Mouse (Mus musculus): Measurements from ENCODE around the gene Mrps27. TPM values are rescaled to one million over a fixed set of nuclear protein-coding genes. Genes with fewer than 3 reads are reported as not detected.
A peak's percentile ranks its signal among the peaks of the same experiment; 100 is the strongest.

Mrps27 gene
- polyA plus RNA-seq, 1 experiment from 2014 or later: 76.1 TPM

GRCm38 (mm10) chr13:99341504-99341903 is 3.1 kb upstream of the Mrps27 start:
- H3K36me3 ChIP-seq (ENCODE audit: control insufficient read depth, insufficient read depth, low read length): peaks cover 16% of the 10 kb centered on the region; the same call in 1 of the 2 replicates
- peaks cover 9% of the 10 kb centered on the region for H3K4me1 ChIP-seq (ENCODE audit: control insufficient read depth, insufficient read depth, low read length)
- H3K9me3 ChIP-seq (ENCODE audit: control insufficient read depth, low read length): no peaks in the 10 kb centered on the region
- no peak overlapping the region for H3K9ac ChIP-seq (ENCODE audit: low read depth, low read length)
- WGBS: 95% methylated on average over 6 of the region's 6 CpGs
- H3K4me2 ChIP-seq (ENCODE audit: low read depth, low read length): no peak overlapping the region
- ATAC-seq: no peak
- no peaks in the 10 kb centered on the region for H3K27me3 ChIP-seq (replicated peaks; ENCODE audit: control insufficient read depth, insufficient read depth, low read length)
- no peak overlapping the region for H3K27ac ChIP-seq (ENCODE audit: low read length)
- no peak overlapping the region for H3K4me3 ChIP-seq (ENCODE audit: low read length)

GRCm38 (mm10) chr13:99343876-99344598 is 549 bp upstream of the Mrps27 start:
- H3K4me1 ChIP-seq (ENCODE audit: control insufficient read depth, insufficient read depth, low read length): peaks cover 9% of the 10 kb centered on the region
- WGBS: 2% methylated on average over 30 of the region's 30 CpGs
- H3K36me3 ChIP-seq (ENCODE audit: control insufficient read depth, insufficient read depth, low read length): peaks cover 17% of the 10 kb centered on the region; the same call in 1 of the 2 replicates
- peak overlapping the region; percentile 78 for H3K4me3 ChIP-seq (ENCODE audit: low read length)
- ATAC-seq: peak; percentile 88
- H3K27me3 ChIP-seq (replicated peaks; ENCODE audit: control insufficient read depth, insufficient read depth, low read length): no peaks in the 10 kb centered on the region
- H3K9me3 ChIP-seq (ENCODE audit: control insufficient read depth, low read length): no peaks in the 10 kb centered on the region
- H3K4me2 ChIP-seq (ENCODE audit: low read depth, low read length): peak overlapping the region; percentile 71
- peak overlapping the region; percentile 85 for H3K27ac ChIP-seq (ENCODE audit: low read length)
- peak overlapping the region; percentile 85 for H3K9ac ChIP-seq (ENCODE audit: low read depth, low read length)

- no peak overlapping the region for H3K4me2 ChIP-seq (ENCODE audit: low read depth, low read length)
- H3K36me3 ChIP-seq (ENCODE audit: control insufficient read depth, insufficient read depth, low read length): 0 out of 2 replicates have a peak, but pooled peaks cover 4% of the 10 kb centered on the region
- no peak for ATAC-seq
- H3K9me3 ChIP-seq (ENCODE audit: control insufficient read depth, low read length): no peaks in the 10 kb centered on the region
- H3K9ac ChIP-seq (ENCODE audit: low read depth, low read length): no peak overlapping the region
- 90% methylated on average over 6 of the region's 6 CpGs for WGBS
- H3K27ac ChIP-seq (ENCODE audit: low read length): no peak overlapping the region
- H3K4me3 ChIP-seq (ENCODE audit: low read length): no peak overlapping the region
- peaks cover 2% of the 10 kb centered on the region; the same call in 1 of the 2 replicates for H3K4me1 ChIP-seq (ENCODE audit: control insufficient read depth, insufficient read depth, low read length)
- H3K27me3 ChIP-seq (replicated peaks; ENCODE audit: control insufficient read depth, insufficient read depth, low read length): no peaks in the 10 kb centered on the region
Measured at GRCm38 (mm10) chr13:99350009-99350408, 5.4 kb downstream of the Mrps27 start.

GRCm38 (mm10) chr13:99351186-99351585 is 6.6 kb downstream of the Mrps27 start:
- H3K4me3 ChIP-seq (ENCODE audit: low read length): no peak overlapping the region
- H3K27ac ChIP-seq (ENCODE audit: low read length): no peak overlapping the region
- WGBS: 58% methylated on average over 8 of the region's 8 CpGs
- H3K27me3 ChIP-seq (replicated peaks; ENCODE audit: control insufficient read depth, insufficient read depth, low read length): no peaks in the 10 kb centered on the region
- no peak overlapping the region for H3K4me2 ChIP-seq (ENCODE audit: low read depth, low read length)
- ATAC-seq: no peak
- H3K9me3 ChIP-seq (ENCODE audit: control insufficient read depth, low read length): no peaks in the 10 kb centered on the region
- peaks cover 4% of the 10 kb centered on the region for H3K4me1 ChIP-seq (ENCODE audit: control insufficient read depth, insufficient read depth, low read length)
- 0 out of 2 replicates have a peak, but pooled peaks cover 4% of the 10 kb centered on the region for H3K36me3 ChIP-seq (ENCODE audit: control insufficient read depth, insufficient read depth, low read length)
- H3K9ac ChIP-seq (ENCODE audit: low read depth, low read length): no peak overlapping the region

- no peak overlapping the region for H3K4me3 ChIP-seq (ENCODE audit: low read length)
- 85% methylated on average over 3 of the region's 3 CpGs for WGBS
- H3K9ac ChIP-seq (ENCODE audit: low read depth, low read length): no peak overlapping the region
- no peak overlapping the region for H3K27ac ChIP-seq (ENCODE audit: low read length)
- H3K9me3 ChIP-seq (ENCODE audit: control insufficient read depth, low read length): no peaks in the 10 kb centered on the region
- H3K4me1 ChIP-seq (ENCODE audit: control insufficient read depth, insufficient read depth, low read length): peaks cover 4% of the 10 kb centered on the region
- H3K36me3 ChIP-seq (ENCODE audit: control insufficient read depth, insufficient read depth, low read length): 0 out of 2 replicates have a peak, but pooled peaks cover 4% of the 10 kb centered on the region
- no peaks in the 10 kb centered on the region for H3K27me3 ChIP-seq (replicated peaks; ENCODE audit: control insufficient read depth, insufficient read depth, low read length)
- no peak for ATAC-seq
- H3K4me2 ChIP-seq (ENCODE audit: low read depth, low read length): no peak overlapping the region
Measured at GRCm38 (mm10) chr13:99351596-99351995, 7.0 kb downstream of the Mrps27 start.

DNA sequence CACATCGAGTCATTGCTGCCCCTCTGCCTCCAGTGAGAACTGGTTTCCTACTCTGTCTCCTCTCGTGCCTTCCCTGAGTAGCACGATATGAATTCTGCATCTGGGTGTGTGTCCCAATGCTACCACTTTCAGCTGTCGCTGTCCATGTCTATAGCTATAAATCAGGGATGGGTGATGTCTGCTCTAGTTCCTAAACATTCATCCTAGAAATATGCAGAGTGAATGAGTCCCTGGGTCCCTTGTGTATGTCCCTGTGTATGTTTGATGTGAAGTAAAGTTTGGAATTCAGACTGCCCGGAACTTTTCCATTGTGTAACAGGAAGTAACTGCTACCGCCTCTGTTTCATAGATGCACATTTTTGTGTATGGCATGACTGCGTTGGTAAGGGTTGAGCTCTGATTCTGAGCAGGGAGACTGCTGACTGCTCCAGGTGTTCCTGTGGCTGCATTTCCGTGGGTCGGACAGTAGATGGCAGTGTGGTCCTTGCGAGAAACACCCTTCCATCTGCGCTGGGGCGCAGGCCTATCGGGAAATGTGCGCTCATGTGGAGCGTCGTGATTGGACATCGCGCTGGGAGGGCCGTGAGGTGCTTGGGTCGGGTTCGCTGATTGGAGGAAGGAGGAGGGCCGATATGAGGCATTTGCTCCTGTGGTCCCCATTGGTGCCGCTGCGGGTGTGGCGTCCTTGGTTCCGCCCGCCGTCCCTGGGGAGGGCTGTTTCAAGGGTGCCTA is 8.3 kb downstream of the Mrps27 start:
- peak; percentile 100 for ATAC-seq
- 0 out of 2 replicates have a peak, but pooled peaks cover 4% of the 10 kb centered on the region for H3K36me3 ChIP-seq (ENCODE audit: control insufficient read depth, insufficient read depth, low read length)
- H3K4me1 ChIP-seq (ENCODE audit: control insufficient read depth, insufficient read depth, low read length): peaks cover 4% of the 10 kb centered on the region
- peak overlapping the region; percentile 91 for H3K27ac ChIP-seq (ENCODE audit: low read length)
- no peaks in the 10 kb centered on the region for H3K27me3 ChIP-seq (replicated peaks; ENCODE audit: control insufficient read depth, insufficient read depth, low read length)
- peak overlapping the region; percentile 54 for H3K4me3 ChIP-seq (ENCODE audit: low read length)
- H3K9ac ChIP-seq (ENCODE audit: low read depth, low read length): peak overlapping the region; percentile 66
- H3K9me3 ChIP-seq (ENCODE audit: control insufficient read depth, low read length): no peaks in the 10 kb centered on the region
- WGBS: 10% methylated on average over 28 of the region's 28 CpGs
- H3K4me2 ChIP-seq (ENCODE audit: low read depth, low read length): peak overlapping the region; percentile 66

GRCm38 (mm10) chr13:99353490-99353851 is 8.9 kb downstream of the Mrps27 start:
- H3K4me3 ChIP-seq (ENCODE audit: low read length): peak overlapping the region; percentile 54
- H3K9me3 ChIP-seq (ENCODE audit: control insufficient read depth, low read length): no peaks in the 10 kb centered on the region
- H3K36me3 ChIP-seq (ENCODE audit: control insufficient read depth, insufficient read depth, low read length): no peaks in the 10 kb centered on the region
- peaks cover 4% of the 10 kb centered on the region for H3K4me1 ChIP-seq (ENCODE audit: control insufficient read depth, insufficient read depth, low read length)
- H3K27me3 ChIP-seq (replicated peaks; ENCODE audit: control insufficient read depth, insufficient read depth, low read length): no peaks in the 10 kb centered on the region
- peak overlapping the region; percentile 91 for H3K27ac ChIP-seq (ENCODE audit: low read length)
- ATAC-seq: peak; percentile 19
- 9% methylated on average over 7 of the region's 7 CpGs for WGBS
- H3K4me2 ChIP-seq (ENCODE audit: low read depth, low read length): peak overlapping the region; percentile 66
- H3K9ac ChIP-seq (ENCODE audit: low read depth, low read length): peak overlapping the region; percentile 66

DNA sequence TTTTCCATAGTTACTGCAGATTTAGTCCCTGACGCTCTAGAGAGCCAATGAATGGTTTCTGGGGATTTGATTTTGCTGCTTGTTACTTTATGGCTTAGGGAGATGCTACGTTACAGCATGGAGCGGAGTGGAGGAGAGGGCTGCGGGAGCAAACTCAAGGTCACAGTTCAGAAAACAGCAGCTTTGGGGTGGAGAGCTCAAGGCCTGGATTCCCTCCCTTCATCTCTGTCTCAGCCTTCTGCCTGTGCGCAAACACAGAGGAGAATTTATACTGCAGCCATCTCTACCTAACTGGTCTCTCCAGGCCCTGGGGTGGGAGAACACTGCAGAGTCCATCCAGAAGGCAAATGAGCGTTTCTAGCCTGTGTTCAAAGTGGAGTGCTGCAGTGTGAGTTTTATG is 10.5 kb downstream of the Mrps27 start:
- ATAC-seq: no peak
- no peaks in the 10 kb centered on the region for H3K36me3 ChIP-seq (ENCODE audit: control insufficient read depth, insufficient read depth, low read length)
- H3K27ac ChIP-seq (ENCODE audit: low read length): peak overlapping the region; percentile 17
- H3K4me1 ChIP-seq (ENCODE audit: control insufficient read depth, insufficient read depth, low read length): peaks cover 4% of the 10 kb centered on the region
- H3K4me3 ChIP-seq (ENCODE audit: low read length): no peak overlapping the region
- H3K9ac ChIP-seq (ENCODE audit: low read depth, low read length): peak overlapping the region; percentile 42; the same call in 1 of the 2 replicates
- H3K4me2 ChIP-seq (ENCODE audit: low read depth, low read length): no peak overlapping the region
- 67% methylated on average over 6 of the region's 6 CpGs for WGBS
- H3K9me3 ChIP-seq (ENCODE audit: control insufficient read depth, low read length): no peaks in the 10 kb centered on the region
- H3K27me3 ChIP-seq (replicated peaks; ENCODE audit: control insufficient read depth, insufficient read depth, low read length): no peaks in the 10 kb centered on the region

- WGBS: 40% methylated on average over 7 of the region's 7 CpGs
Measured at GRCm38 (mm10) chr13:99355861-99356260, 11.3 kb downstream of the Mrps27 start.

More at GRCm38 (mm10) chr13:99355861-99356260, 11.3 kb downstream of the Mrps27 start:
- peak overlapping the region; percentile 28; the same call in 1 of the 2 replicates for H3K27ac ChIP-seq (ENCODE audit: low read length)
- H3K4me2 ChIP-seq (ENCODE audit: low read depth, low read length): no peak overlapping the region
- H3K4me3 ChIP-seq (ENCODE audit: low read length): no peak overlapping the region
- H3K27me3 ChIP-seq (replicated peaks; ENCODE audit: control insufficient read depth, insufficient read depth, low read length): no peaks in the 10 kb centered on the region
- no peaks in the 10 kb centered on the region for H3K36me3 ChIP-seq (ENCODE audit: control insufficient read depth, insufficient read depth, low read length)
- no peaks in the 10 kb centered on the region for H3K9me3 ChIP-seq (ENCODE audit: control insufficient read depth, low read length)
- no peak for ATAC-seq
- peaks cover 4% of the 10 kb centered on the region for H3K4me1 ChIP-seq (ENCODE audit: control insufficient read depth, insufficient read depth, low read length)
- H3K9ac ChIP-seq (ENCODE audit: low read depth, low read length): no peak overlapping the region
